Mouse (Mus musculus): Measurements from ENCODE around the gene Lancl3.
"Not testable (repeated sequence)": the region's sequence is repeated elsewhere in the genome, so short reads cannot be mapped to it uniquely, and the experiment has no call there.

Lancl3 gene

DNA sequence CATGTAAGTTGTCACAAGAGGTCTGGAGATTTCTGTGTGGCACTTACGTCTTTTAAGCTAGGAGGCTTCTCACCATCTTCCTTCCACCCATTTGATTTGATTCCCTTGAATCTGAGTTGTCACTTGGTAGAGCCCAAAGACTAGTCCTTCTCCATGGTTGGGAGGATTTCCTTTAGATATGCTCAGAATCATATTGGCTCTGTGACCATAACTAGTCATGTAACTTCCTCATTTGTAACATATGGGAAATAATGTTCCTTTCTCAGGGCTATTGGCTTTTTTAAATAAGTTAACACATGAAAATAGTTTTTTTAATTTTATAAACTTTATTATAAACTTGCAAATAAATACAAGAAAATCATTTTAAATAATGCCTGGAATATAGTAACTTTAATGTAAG lies 59.6 kb downstream of the Lancl3 start:
- DNase-seq (ENCODE audit: low read depth, low spot score), result no peak

DNA sequence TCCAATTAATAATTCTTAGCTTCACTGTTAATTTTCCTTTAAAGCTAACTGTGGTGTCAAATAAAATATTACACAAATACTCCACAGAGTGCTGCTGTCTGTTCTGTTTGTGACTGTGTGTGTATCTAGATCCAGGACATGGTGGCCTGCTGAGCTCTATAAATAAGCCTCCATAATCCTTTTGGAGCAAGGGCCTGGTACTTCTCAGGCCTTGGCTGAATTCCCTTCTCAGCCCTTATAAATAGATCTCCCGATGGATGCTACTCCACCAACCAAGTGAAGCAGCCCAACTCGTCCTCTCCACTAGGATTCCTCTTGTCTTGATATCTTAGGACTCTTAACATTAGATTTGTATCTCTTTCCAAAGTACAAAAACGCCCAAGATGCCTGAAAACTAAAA lies 71.4 kb downstream of the Lancl3 start:
- DNase-seq (ENCODE audit: low read depth, low spot score), result no peak

DNA sequence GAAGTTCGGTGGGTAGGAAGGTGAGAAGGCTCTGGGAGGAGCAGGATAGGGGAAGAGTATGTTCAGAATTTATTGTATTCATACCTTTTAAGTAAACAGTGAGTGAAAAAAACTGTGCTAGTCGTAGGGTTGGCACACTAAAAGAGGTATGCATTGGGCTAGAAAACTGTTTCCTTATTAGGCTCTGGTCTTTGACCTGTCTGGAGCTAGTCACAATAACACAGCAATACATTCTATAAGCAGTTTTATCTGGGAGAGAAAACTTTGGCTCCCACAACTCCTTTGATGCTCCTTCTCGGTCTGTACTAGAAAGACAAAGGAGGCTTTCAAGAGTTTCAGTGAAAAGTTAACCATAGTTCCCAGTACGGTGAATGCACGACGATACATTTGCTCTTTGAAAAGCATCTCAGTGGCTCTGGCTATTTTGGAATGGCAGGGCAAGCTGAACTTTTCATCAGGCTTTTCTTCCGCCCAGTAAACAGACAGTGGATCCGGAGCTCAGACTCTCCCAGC lies 72.3 kb downstream of the Lancl3 start:
- no peak for DNase-seq (ENCODE audit: low read depth, low spot score)

GRCm38 (mm10) chrX:9272460-9273361 lies 73.0 kb downstream of the Lancl3 start, which contains the start of gene Xk:
Gene Xk (plus strand): TSS chrX:9272756.
- DNase-seq (ENCODE audit: low read depth, low spot score), result no peak

DNA sequence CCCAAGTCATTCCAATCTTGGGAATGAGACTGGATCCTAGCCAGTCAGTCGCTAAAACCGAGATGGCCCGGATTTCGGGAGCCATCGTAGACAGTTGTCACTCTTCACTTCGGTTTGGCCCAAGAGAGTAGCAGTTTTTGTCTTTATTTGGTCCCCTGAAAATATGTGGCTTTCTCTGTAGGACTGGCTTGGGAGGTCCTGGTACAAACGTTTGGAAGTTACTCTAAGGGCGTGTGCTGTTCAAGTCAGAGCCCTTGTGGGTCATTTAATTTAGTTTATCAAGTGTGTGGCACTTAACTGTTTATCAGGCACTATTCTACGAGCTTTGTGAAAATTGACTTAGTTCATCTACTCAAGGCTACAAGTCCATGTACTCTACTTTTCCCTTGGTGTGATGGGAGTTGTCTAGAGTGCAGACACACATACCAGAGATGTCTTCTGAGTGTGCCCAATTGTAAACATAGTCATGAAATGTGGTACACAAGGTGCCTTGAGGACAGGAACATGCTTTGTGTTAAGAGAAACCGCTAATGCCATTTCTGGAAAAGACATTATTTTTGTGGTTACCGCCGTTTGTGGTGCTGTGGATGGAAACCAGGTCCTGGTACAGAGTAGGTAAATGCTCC lies 73.8 kb downstream of the Lancl3 start:
- no peak for DNase-seq (ENCODE audit: low read depth, low spot score)

- DNase-seq (ENCODE audit: low read depth, low spot score), result no peak
These were observed 74.6 kb downstream of the Lancl3 start for GRCm38 (mm10) chrX:9274321-9274720.

- DNase-seq (ENCODE audit: low read depth, low spot score), result not testable (repeated sequence)
These were observed 83.8 kb downstream of the Lancl3 start, which contains the start of gene H2al1m for GRCm38 (mm10) chrX:9283464-9283863. Gene H2al1m (plus strand): TSS chrX:9283764.

GRCm38 (mm10) chrX:9293140-9293829 lies 93.6 kb downstream of the Lancl3 start:
- not testable (repeated sequence) for DNase-seq (ENCODE audit: low read depth, low spot score)

DNA sequence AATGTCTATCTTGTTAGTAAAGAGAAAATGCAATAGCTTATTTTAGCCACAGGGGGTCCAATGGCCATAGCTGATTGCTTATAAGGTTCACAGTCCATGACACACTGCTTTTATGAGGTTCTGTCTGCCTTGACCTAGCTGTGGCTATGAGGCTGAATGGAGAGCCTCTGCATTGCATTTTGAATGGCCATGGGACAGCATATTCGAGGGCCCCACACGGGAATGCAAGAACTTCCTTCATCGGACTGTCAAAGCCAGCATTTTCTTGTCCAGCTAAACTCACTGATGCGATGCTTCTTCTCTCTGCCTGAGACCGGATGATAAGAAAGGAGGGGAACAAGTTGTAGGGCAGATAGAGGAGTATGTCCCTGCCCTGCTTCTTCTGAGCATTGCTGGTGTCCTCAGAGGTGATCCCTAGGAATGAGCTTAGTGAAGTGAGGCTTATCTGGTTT lies 98.7 kb downstream of the Lancl3 start:
- DNase-seq (ENCODE audit: low read depth, low spot score), result no peak

GRCm38 (mm10) chrX:9302791-9303190 lies 103.1 kb downstream of the Lancl3 start:
- no peak for DNase-seq (ENCODE audit: low read depth, low spot score)

DNA sequence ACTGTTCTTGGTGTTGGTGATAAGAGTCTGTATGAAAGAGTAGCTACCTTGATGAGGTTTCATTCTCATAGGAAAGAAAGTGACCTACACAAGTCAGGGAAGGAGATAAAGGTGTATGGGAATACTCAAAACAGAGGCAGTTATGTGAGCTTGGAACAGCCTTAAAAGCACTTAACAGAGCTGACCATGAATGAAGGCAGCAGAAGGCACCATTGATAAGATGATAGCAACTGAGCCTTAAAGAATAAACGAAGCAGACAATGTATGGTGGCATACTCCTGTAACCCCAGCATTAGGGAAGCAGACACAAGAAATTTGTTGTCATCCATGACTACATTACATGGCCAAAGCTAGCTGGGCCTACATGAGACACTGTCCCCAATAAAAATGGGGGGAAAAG lies 103.8 kb downstream of the Lancl3 start:
- DNase-seq (ENCODE audit: low read depth, low spot score), result no peak

DNA sequence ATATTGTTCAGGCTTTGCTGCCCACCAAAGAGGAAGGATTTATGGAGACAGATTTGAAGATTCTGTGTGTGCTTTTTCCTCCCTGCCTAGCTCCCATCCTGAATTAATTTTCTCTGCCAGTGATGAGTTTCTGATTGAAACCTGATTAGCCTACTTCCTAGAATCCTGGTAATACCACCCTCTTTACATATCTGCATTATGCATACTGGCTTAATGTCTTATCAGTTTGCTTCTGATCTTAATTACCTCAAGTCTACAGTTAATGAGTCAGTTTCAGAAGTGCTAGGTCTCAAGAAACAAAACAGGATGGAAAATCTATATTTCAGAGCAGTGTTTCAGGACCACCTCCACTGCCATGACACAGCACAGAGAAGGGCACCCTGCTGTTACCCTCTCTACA lies 116.8 kb downstream of the Lancl3 start:
- not testable (repeated sequence) for DNase-seq (ENCODE audit: low read depth, low spot score)

Data from retina, postnatal 7 days (tissue).